Mouse (Mus musculus) ES-Bruce4 (cell line): ENCODE data around the gene Amz2. TPM values are rescaled to one million over a fixed set of nuclear protein-coding genes. Genes with fewer than 3 reads are reported as not detected.

Experiments
- H3K27ac ChIP-seq: 2 replicates; pipeline ENCODE4 v1.5.1; 2012; ENCODE audit warnings: low read length, inconsistent platforms; ENCODE audit not compliant: insufficient read depth
- H3K27me3 ChIP-seq: 2 replicates; pipeline ENCODE4 v1.6.1; 2012; ENCODE audit warnings: mild to moderate bottlenecking, low read length, inconsistent platforms; ENCODE audit not compliant: control insufficient read depth, poor library complexity, insufficient read depth, severe bottlenecking
- H3K36me3 ChIP-seq: 2 replicates; pipeline ENCODE4 v1.6.1; 2012; ENCODE audit warnings: inconsistent platforms, mild to moderate bottlenecking, low read length, moderate library complexity; ENCODE audit not compliant: control insufficient read depth, poor library complexity, insufficient read depth, severe bottlenecking
- H3K4me1 ChIP-seq: one replicate; pipeline ENCODE4 v1.8.1; 2011; ENCODE audit warnings: low read length; ENCODE audit not compliant: control insufficient read depth, insufficient read depth
- H3K4me3 ChIP-seq: 2 replicates; pipeline ENCODE4 v1.5.1; 2011; ENCODE audit warnings: low read depth, mild to moderate bottlenecking, low read length
- H3K9ac ChIP-seq: 2 replicates; pipeline ENCODE4 v1.6.1; 2012; ENCODE audit warnings: low read depth, mild to moderate bottlenecking, inconsistent platforms; ENCODE audit not compliant: poor library complexity, severe bottlenecking
- H3K9me3 ChIP-seq: replicated peaks from 2 replicates; pipeline ENCODE4 v1.6.1; 2012; ENCODE audit warnings: mild to moderate bottlenecking, low read length, inconsistent platforms; ENCODE audit not compliant: control insufficient read depth, poor library complexity, insufficient read depth, severe bottlenecking
- CTCF ChIP-seq: IDR thresholded peaks from one replicate; pipeline ENCODE4 v1.8.1; 2011; ENCODE audit warnings: low read depth, low read length
- EP300 ChIP-seq: IDR thresholded peaks from 2 replicates; pipeline ENCODE4 v1.6.1; 2011; ENCODE audit warnings: low read depth, low read length; ENCODE audit not compliant: insufficient read depth
- POLR2A ChIP-seq: IDR thresholded peaks from one replicate; pipeline ENCODE4 v1.8.1; 2011; ENCODE audit warnings: low read length; ENCODE audit not compliant: insufficient read depth
- polyA plus RNA-seq: library from polyadenylated mRNA; stranded (reverse); fragments of >200 nt; gene quantifications from 2 replicates; pipeline ENCODE4 v1.2.4, GENCODE M21; 2011; ENCODE audit warnings: low read depth; ENCODE audit not compliant: missing spikeins, insufficient read depth, insufficient read length

The Amz2 gene
- polyA plus RNA-seq, 1 experiment, result 78.5 TPM

GRCm38 (mm10) chr11:109473171-109474085, 47.7 kb downstream of the Amz2 start, which contains the start of the genes Arsg and Slc16a6:
Gene Arsg (plus strand): TSS chr11:109473374.
Gene Slc16a6 (minus strand): TSS chr11:109473598.
- TF ChIP-seq POLR2A (no peak), EP300 (no peak), CTCF (no peak)
- Histone ChIP-seq H3K4me1 (no peaks in the 10 kb centered on the region), H3K4me3 (peak within 1 kb of the TSS; percentile 96), H3K36me3 (no peaks in the 10 kb centered on the region), H3K27me3 (no peaks in the 10 kb centered on the region), H3K9ac (peak within 1 kb of the TSS; percentile 96), H3K9me3 (no peaks in the 10 kb centered on the region), H3K27ac (peak within 1 kb of the TSS; percentile 78; the same call in 1 of the 2 replicates)

- no peak overlapping the region for H3K27ac ChIP-seq
Observed at GRCm38 (mm10) chr11:109474086-109474742, 48.5 kb downstream of the Amz2 start.

GRCm38 (mm10) chr11:109474836-109475235, 49.1 kb downstream of the Amz2 start:
- H3K9me3 ChIP-seq, result no peaks in the 10 kb centered on the region
- H3K9ac ChIP-seq, result peak overlapping the region; percentile 96; the same call in 1 of the 2 replicates
- H3K27ac ChIP-seq, result no peak overlapping the region
- H3K4me3 ChIP-seq, result no peak overlapping the region
- H3K36me3 ChIP-seq, result no peaks in the 10 kb centered on the region
- TF ChIP-seq POLR2A (no peak), EP300 (peak; percentile 29; the same call in 1 of the 2 replicates)
- H3K27me3 ChIP-seq, result no peaks in the 10 kb centered on the region
- no peaks in the 10 kb centered on the region for H3K4me1 ChIP-seq

More at GRCm38 (mm10) chr11:109474086-109474742, 48.5 kb downstream of the Amz2 start:
- no peak for TF ChIP-seq POLR2A
- TF ChIP-seq EP300, result no peak
- no peak for TF ChIP-seq CTCF
- no peaks in the 10 kb centered on the region for H3K36me3 ChIP-seq
- peak overlapping the region; percentile 96 for H3K4me3 ChIP-seq
- peak overlapping the region; percentile 96 for H3K9ac ChIP-seq
- H3K4me1 ChIP-seq, result no peaks in the 10 kb centered on the region
- no peaks in the 10 kb centered on the region for H3K9me3 ChIP-seq
- H3K27me3 ChIP-seq, result no peaks in the 10 kb centered on the region

DNA sequence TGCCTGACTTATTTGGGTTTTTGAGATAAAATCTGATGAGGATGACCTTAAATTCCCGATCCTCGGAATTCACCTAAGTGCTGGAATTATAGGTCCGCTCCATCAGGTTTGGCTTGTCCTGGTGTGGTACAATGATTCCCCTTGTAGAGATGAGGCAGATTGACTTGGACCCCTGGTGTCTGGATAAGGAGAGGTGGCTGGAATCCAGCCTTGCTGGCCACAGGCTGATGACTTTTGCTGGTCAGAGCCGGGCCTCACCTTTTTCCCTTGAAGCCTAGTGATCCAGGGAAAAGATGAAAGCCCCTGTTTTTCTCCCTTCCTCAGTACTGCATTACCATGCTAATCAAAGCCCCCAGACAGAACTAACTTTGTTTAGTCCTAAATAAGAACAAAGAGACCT, 50.0 kb downstream of the Amz2 start:
- peak overlapping the region; percentile 43; the same call in 1 of the 2 replicates for H3K27ac ChIP-seq
- H3K9me3 ChIP-seq, result no peaks in the 10 kb centered on the region
- TF ChIP-seq POLR2A (no peak), CTCF (no peak), EP300 (no peak)
- no peak overlapping the region for H3K9ac ChIP-seq
- H3K4me1 ChIP-seq, result no peaks in the 10 kb centered on the region
- no peaks in the 10 kb centered on the region for H3K27me3 ChIP-seq
- H3K4me3 ChIP-seq, result no peak overlapping the region
- H3K36me3 ChIP-seq, result no peaks in the 10 kb centered on the region

GRCm38 (mm10) chr11:109476241-109476640, 50.5 kb downstream of the Amz2 start:
- H3K9me3 ChIP-seq, result no peaks in the 10 kb centered on the region
- no peaks in the 10 kb centered on the region for H3K36me3 ChIP-seq
- peak overlapping the region; percentile 43 for H3K27ac ChIP-seq
- H3K4me1 ChIP-seq, result no peaks in the 10 kb centered on the region
- TF ChIP-seq EP300, result 0 out of 2 replicates have a peak, but pooled peaks have one; percentile 14
- TF ChIP-seq POLR2A, result no peak
- H3K9ac ChIP-seq, result no peak overlapping the region
- H3K4me3 ChIP-seq, result no peak overlapping the region
- no peaks in the 10 kb centered on the region for H3K27me3 ChIP-seq

- no peaks in the 10 kb centered on the region for H3K36me3 ChIP-seq
- H3K9ac ChIP-seq, result no peak overlapping the region
- H3K27ac ChIP-seq, result no peak overlapping the region
- H3K4me3 ChIP-seq, result no peak overlapping the region
- H3K9me3 ChIP-seq, result no peaks in the 10 kb centered on the region
- no peaks in the 10 kb centered on the region for H3K27me3 ChIP-seq
- no peaks in the 10 kb centered on the region for H3K4me1 ChIP-seq
- TF ChIP-seq POLR2A, result no peak
- no peak for TF ChIP-seq EP300
- TF ChIP-seq CTCF, result no peak
Observed at GRCm38 (mm10) chr11:109476653-109477052, 50.9 kb downstream of the Amz2 start.
